Mouse (Mus musculus): ENCODE data around the gene Igsf11.

Igsf11 gene

GRCm38 (mm10) chr16:38985411-38985810, 92.9 kb downstream of the Igsf11 start:
- DNase-seq = no peak

GRCm38 (mm10) chr16:38986410-38986809, 93.9 kb downstream of the Igsf11 start:
- DNase-seq = no peak

GRCm38 (mm10) chr16:38993711-38994110, 101.2 kb downstream of the Igsf11 start:
- no peak for DNase-seq

- no peak for DNase-seq
Measured at GRCm38 (mm10) chr16:38998496-38999258, 106.2 kb downstream of the Igsf11 start.

GRCm38 (mm10) chr16:38999298-38999697, 106.8 kb downstream of the Igsf11 start:
- no peak for DNase-seq

GRCm38 (mm10) chr16:39006978-39007377, 114.5 kb downstream of the Igsf11 start:
- DNase-seq = no peak

- DNase-seq = no peak
Measured at GRCm38 (mm10) chr16:39019449-39019848, 127.0 kb downstream of the Igsf11 start.

- no peak for DNase-seq
Measured at GRCm38 (mm10) chr16:39025989-39026736, 133.7 kb downstream of the Igsf11 start.

GRCm38 (mm10) chr16:39031350-39031749, 138.9 kb downstream of the Igsf11 start:
- DNase-seq = no peak

GRCm38 (mm10) chr16:39037257-39037656, 144.8 kb downstream of the Igsf11 start:
- no peak for DNase-seq

- no peak for DNase-seq
Measured at GRCm38 (mm10) chr16:39044381-39044780, 151.9 kb downstream of the Igsf11 start.

GRCm38 (mm10) chr16:39048889-39049288, 156.4 kb downstream of the Igsf11 start:
- DNase-seq = no peak

- DNase-seq = peak; percentile 63
Measured at GRCm38 (mm10) chr16:39052971-39053370, 160.5 kb downstream of the Igsf11 start.

GRCm38 (mm10) chr16:39053779-39054178, 161.3 kb downstream of the Igsf11 start:
- no peak for DNase-seq

- DNase-seq = peak; percentile 9
Measured at GRCm38 (mm10) chr16:39056061-39056460, 163.6 kb downstream of the Igsf11 start.

GRCm38 (mm10) chr16:39056961-39057360, 164.5 kb downstream of the Igsf11 start:
- no peak for DNase-seq

GRCm38 (mm10) chr16:39058869-39059268, 166.4 kb downstream of the Igsf11 start:
- DNase-seq = no peak

GRCm38 (mm10) chr16:39062596-39062995, 170.1 kb downstream of the Igsf11 start:
- DNase-seq = no peak

- no peak for DNase-seq
Measured at GRCm38 (mm10) chr16:39065576-39065975, 173.1 kb downstream of the Igsf11 start.

GRCm38 (mm10) chr16:39071431-39071830, 179.0 kb downstream of the Igsf11 start:
- no peak for DNase-seq
